Mouse (Mus musculus) kidney, adult 2 months (tissue): Measurements from ENCODE around the gene Wdr59. TPM values are rescaled to one million over a fixed set of nuclear protein-coding genes. Genes with fewer than 3 reads are reported as not detected.

Source experiments
- DNase-seq: peaks from one replicate; pipeline ENCODE4 v3.0.0; 2021
- H3K27ac ChIP-seq: fragments of 200-500 bp; 2 replicates; pipeline ENCODE4 v1.5.1; 2012; ENCODE audit warnings: low read depth, low read length, control low read depth, inconsistent platforms; ENCODE audit not compliant: insufficient read depth
- H3K27me3 ChIP-seq: fragments of 200-500 bp; replicated peaks from 2 replicates; pipeline ENCODE4 v1.6.1; 2012; ENCODE audit warnings: mild to moderate bottlenecking, moderate library complexity, low read length, inconsistent platforms; ENCODE audit not compliant: control insufficient read depth, insufficient read depth
- H3K36me3 ChIP-seq: fragments of 200-500 bp; 2 replicates; pipeline ENCODE4 v1.6.1; 2012; ENCODE audit warnings: mild to moderate bottlenecking, moderate library complexity, low read length, inconsistent platforms; ENCODE audit not compliant: control insufficient read depth, insufficient read depth
- H3K4me1 ChIP-seq: fragments of 200-500 bp; 2 replicates; pipeline ENCODE4 v1.6.1; 2011; ENCODE audit warnings: low read length; ENCODE audit not compliant: control insufficient read depth, insufficient read depth
- H3K4me3 ChIP-seq: fragments of 200-500 bp; 2 replicates; pipeline ENCODE4 v1.5.1; 2011; ENCODE audit warnings: mild to moderate bottlenecking, low read depth, low read length, control low read depth; ENCODE audit not compliant: insufficient read depth
- CTCF ChIP-seq: fragments of 200-500 bp; conservative IDR thresholded peaks from 2 replicates; pipeline ENCODE4 v1.5.1; 2011; ENCODE audit warnings: low read depth, mild to moderate bottlenecking, control low read depth, low read length, moderate library complexity, mixed read lengths; ENCODE audit not compliant: insufficient read depth, insufficient read length
- POLR2A ChIP-seq: fragments of 200-500 bp; IDR thresholded peaks from one replicate; pipeline ENCODE4 v1.6.1; 2011; ENCODE audit warnings: low read depth, low read length, control low read depth
- WGBS: fragments of 180-500 bp; shearing (Covaris S2); methylation state at CpG from one replicate; pipeline ENCODE4 v1.1.7; 2018; 5-methylcytosine and 5-hydroxymethylcytosine counted together
- polyA plus RNA-seq: library from polyadenylated mRNA; depleted of rRNA; stranded (reverse); fragments of >200 nt; gene quantifications from 2 replicates; pipeline ENCODE4 v1.2.3, GENCODE M21; 2012; rRNA removed

Wdr59 gene
- 6.9 and 7.4 TPM in 2 replicates for polyA plus RNA-seq

DNA sequence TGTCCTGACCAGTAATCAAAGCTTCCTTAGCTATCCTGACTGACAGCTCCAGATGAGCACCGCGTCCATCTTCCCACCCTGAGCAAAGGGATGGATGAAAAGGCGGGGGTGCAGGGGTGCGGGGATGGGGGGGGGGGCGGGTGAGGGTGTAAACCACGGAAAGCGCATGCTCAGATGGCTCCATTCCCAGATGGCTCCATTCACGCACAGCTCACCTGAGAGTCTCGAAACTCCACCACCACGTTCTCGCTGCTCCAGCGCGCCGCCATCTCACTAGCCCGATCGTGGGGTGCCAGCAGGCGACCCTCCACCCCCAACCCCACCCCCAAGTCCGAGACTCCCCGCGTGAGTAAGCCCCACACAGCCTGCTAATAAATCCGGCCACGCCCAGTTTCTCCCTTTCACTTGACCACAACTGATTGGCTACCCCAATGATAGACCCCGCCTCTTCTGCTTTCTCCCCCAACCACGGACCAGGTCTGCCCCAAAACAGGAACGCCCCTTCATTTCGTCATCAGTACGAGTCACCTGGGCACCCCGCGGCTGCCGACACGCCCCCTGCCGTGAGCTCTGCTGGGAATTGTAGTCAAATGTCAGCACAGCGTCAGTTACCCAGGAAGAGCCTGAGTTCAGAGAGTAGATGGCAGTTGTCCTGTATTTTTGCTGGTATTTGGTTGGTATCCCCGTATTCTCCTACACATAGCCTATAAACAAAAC lies at the start of gene Wdr59:
Gene Wdr59 (minus strand): TSS at position 380 of the 717 bp plus-strand sequence.
- no peaks in the 10 kb centered on the region for H3K27me3 ChIP-seq
- under 1% methylated on average over 34 of the region's 34 CpGs for WGBS
- peak; percentile 99 for DNase-seq
- H3K36me3 ChIP-seq, result no peaks in the 10 kb centered on the region
- no peaks in the 10 kb centered on the region; the same call in 1 of the 2 replicates for H3K4me1 ChIP-seq
- peak within 1 kb of the TSS; percentile 96 for H3K4me3 ChIP-seq
- no peak for TF ChIP-seq CTCF
- peak; percentile 24 for TF ChIP-seq POLR2A
- no peak within 1 kb of the TSS for H3K27ac ChIP-seq

DNA sequence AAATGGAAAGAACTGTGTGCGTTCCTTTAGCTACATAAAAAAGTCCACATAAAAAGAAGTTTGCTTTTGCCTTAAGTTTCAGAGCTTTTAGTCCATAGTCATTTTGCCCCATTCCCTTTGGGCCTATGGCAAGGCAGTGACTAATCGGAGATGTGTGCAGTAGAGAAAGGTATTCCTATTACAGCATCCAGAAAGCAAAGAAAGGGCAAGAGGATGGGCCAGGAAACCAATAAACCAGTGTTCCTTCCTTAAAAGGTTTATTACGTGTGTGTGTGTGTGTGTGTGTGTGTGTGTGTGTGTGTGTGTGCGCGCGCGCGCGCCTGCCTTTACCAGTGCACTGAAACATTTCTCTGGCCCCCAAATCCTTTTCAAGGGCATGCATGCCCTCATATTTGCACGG lies 49.8 kb upstream of the Wdr59 start:
- 76% methylated on average over 10 of the region's 10 CpGs for WGBS
- TF ChIP-seq CTCF, result no peak
- no peak for TF ChIP-seq POLR2A
- H3K36me3 ChIP-seq, result no peaks in the 10 kb centered on the region

DNA sequence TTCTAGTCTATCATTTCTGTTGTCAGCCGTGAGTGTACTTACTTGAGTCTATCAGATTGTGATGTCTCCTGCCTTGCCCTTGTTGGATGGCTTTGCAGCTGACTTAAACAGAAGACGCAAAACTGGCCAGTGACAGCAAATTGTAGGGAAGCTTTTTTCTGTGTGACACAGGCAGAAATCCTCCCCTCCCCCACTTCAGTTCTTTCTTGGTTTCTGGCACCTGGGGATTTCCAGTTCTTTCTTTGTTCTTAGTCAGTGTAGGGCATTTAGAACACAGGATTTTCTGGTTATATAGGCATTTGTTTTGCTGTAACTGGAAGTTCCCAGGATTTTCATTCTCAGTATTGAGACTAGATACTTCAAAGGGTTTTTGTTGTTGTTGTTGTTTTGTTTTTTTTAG lies 48.5 kb upstream of the Wdr59 start:
- Histone ChIP-seq H3K4me1 (peaks cover 13% of the 10 kb centered on the region; the same call in 1 of the 2 replicates), H3K27me3 (no peaks in the 10 kb centered on the region), H3K4me3 (no peak overlapping the region), H3K27ac (no peak overlapping the region), H3K36me3 (no peaks in the 10 kb centered on the region)
- 73% methylated on average over 2 of the region's 2 CpGs for WGBS
- no peak for DNase-seq
- TF ChIP-seq CTCF (no peak), POLR2A (no peak)

More for the DNA sequence above, 49.8 kb upstream of the Wdr59 start:
- Histone ChIP-seq H3K27me3 (no peaks in the 10 kb centered on the region), H3K27ac (peak overlapping the region; percentile 50; the same call in 1 of the 2 replicates), H3K4me1 (peaks cover 13% of the 10 kb centered on the region; the same call in 1 of the 2 replicates), H3K4me3 (no peak overlapping the region)
- no peak for DNase-seq

DNA sequence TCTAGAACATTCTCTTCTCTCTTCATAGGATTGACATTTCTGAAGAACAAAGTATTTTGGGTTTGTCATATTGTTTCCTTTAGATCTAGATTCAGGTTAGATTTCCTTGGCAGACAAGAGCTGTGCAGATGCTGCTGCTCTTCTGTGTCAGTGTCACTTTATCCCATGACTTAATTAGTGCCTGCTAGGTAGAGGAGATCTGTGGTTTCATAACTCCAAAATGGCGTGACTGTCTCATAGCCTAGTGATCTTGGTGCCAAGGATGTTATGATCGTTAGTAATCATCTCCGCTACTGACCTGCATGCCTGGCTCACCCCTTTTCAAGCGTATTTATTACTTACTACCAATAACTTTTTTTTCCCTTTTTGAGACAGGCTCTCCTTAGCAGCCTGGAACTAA lies 48.0 kb upstream of the Wdr59 start:
- TF ChIP-seq POLR2A (no peak), CTCF (no peak)
- H3K4me1 ChIP-seq, result peaks cover 13% of the 10 kb centered on the region; the same call in 1 of the 2 replicates
- WGBS, result 80% methylated on average over 4 of the region's 4 CpGs
- H3K4me3 ChIP-seq, result no peak overlapping the region
- no peak overlapping the region for H3K27ac ChIP-seq
- H3K27me3 ChIP-seq, result no peaks in the 10 kb centered on the region
- H3K36me3 ChIP-seq, result no peaks in the 10 kb centered on the region
- no peak for DNase-seq

DNA sequence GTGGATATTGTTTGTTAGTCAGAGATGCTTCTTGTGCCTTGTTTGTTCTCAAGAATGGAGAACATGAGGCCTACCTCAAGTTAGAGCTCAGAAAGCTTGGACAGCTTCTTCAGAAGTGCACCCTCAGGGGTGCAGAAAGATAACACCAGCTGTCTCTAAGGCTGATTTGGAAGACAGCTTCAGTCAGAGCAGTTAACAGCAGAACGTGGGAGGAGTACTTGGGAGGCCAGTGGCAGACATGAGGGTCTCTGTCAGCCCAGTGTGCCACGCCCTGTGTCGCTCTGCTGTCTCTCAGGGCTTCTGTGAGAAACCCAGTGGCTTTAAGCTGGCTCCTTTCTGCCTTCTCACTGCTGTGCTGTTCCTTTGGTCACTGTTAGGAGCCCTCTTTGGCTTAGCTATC lies 46.1 kb upstream of the Wdr59 start:
- TF ChIP-seq POLR2A (no peak), CTCF (no peak)
- Histone ChIP-seq H3K27ac (no peak overlapping the region), H3K27me3 (no peaks in the 10 kb centered on the region), H3K36me3 (no peaks in the 10 kb centered on the region), H3K4me3 (no peak overlapping the region), H3K4me1 (peaks cover 13% of the 10 kb centered on the region; the same call in 1 of the 2 replicates)
- WGBS, result 77% methylated on average over 3 of the region's 3 CpGs
- DNase-seq, result no peak

DNA sequence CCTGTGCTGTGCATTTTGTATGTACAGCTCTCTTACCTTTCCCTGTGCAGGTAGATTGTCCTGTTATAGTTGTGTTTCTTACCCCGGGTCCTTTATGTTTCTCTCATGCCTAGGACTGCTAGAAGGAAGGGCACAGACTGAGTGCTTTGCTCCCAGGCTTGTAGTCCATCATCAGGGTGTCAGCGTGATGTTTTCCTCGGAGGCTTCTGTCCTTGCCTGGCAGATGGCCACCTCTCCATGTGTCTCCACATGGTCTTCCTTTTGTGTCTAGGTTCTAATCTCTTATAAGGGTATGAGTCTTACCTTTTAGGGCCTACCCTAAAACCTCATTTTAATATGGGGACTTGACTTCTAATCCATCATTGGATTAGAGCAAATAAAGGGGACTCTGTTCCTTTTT lies 45.7 kb upstream of the Wdr59 start:
- no peak for TF ChIP-seq POLR2A
- TF ChIP-seq CTCF, result no peak
- Histone ChIP-seq H3K27ac (no peak overlapping the region), H3K4me1 (peaks cover 9% of the 10 kb centered on the region; the same call in 1 of the 2 replicates)

DNA sequence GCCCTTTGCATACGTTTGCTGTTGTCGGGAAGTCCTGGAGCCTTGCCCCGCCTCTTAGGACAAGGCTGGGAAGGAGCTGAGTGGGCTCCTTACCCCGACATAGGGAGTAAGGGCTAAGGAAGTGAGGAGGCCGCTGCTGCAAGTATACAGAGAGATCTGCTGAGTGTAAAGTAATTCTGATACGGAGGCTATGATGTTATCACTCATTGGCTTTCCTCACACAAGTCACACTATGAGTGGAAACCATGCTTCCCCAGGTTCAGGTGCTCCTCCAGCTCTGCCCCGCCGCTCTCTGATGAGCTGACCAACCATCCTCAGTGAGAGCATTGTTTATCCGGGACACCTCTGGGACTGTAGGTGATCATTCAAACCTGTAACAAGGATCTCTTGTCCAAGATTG lies 44.4 kb upstream of the Wdr59 start:
- Histone ChIP-seq H3K4me1 (0 out of 2 replicates have a peak, but pooled peaks cover 3% of the 10 kb centered on the region), H3K36me3 (no peaks in the 10 kb centered on the region), H3K27me3 (no peaks in the 10 kb centered on the region), H3K27ac (no peak overlapping the region), H3K4me3 (no peak overlapping the region)
- DNase-seq, result no peak
- 69% methylated on average over 9 of the region's 9 CpGs for whole genome bisulfite sequencing
- TF ChIP-seq POLR2A (no peak), CTCF (no peak)

More for the DNA sequence above, 45.7 kb upstream of the Wdr59 start:
- no peak for DNase-seq
- H3K36me3 ChIP-seq, result no peaks in the 10 kb centered on the region
- no peak overlapping the region for H3K4me3 ChIP-seq
- WGBS, result 66% methylated on average over 3 of the region's 3 CpGs
- H3K27me3 ChIP-seq, result no peaks in the 10 kb centered on the region
